Mouse (Mus musculus) bone marrow, adult 2 months (tissue): Measurements from ENCODE around the gene Dnajc13.

Experiments used
- CTCF ChIP-seq: fragments of 200-500 bp; IDR thresholded peaks from 2 replicates; pipeline ENCODE4 v1.5.1; 2011; ENCODE audit warnings: low read length, control low read depth; ENCODE audit not compliant: control insufficient read depth, insufficient read depth
- POLR2A ChIP-seq: fragments of 200-500 bp; IDR thresholded peaks from 2 replicates; pipeline ENCODE4 v1.6.1; 2011; ENCODE audit warnings: low read depth, mild to moderate bottlenecking, control low read depth, low read length, borderline replicate concordance; ENCODE audit not compliant: control insufficient read depth

DNA sequence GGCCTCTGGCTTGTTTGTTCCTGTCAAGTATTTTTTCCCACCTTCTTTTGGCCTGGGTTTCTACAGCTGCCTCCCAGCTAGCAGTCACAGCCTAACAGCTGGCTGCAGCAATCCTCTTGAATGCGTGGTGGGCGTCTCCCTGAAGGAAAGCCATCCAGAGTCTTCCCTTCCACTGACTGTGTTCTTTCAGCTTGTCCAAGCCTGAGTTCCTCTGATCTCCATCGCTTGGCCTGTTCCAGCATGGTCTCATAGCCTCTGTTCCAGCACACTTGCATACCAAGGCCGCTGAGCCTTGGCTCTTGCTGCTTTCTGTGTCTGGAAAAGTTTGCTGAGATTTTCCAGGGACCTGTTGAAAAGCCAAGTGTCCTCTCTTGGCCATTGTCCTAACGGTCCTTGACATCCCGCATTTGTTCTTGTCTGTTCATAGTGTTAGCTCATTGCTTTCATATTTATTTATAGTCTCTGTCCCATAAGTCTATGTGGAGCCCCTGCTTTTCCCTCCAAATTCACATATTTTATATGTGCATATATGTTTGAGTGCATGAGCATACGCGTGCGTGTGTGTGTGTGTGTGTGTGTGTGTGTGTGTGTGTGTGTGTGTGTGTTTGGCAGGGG is 132.5 kb downstream of the Dnajc13 start:
- TF ChIP-seq POLR2A (no peak), CTCF (no peak)
